Mouse (Mus musculus) stomach, embryonic 14.5 days (tissue): ENCODE measurements around the gene Parp3. TPM values are rescaled to one million over a fixed set of nuclear protein-coding genes. Genes with fewer than 3 reads are reported as not detected.

Experiments
- ATAC-seq: fragments of 200-750 bp; cut with Nextera tagmentation; 2 replicates; pipeline ENCODE4 v1.8.0; 2017; ENCODE audit warnings: low read depth, moderate TSS enrichment; ENCODE audit not compliant: insufficient number of reproducible peaks, insufficient read depth, low FRiP score
- H3K27ac ChIP-seq: fragments of 300-500 bp; sonication (generic); 2 replicates; pipeline ENCODE4 v1.5.1; 2014; ENCODE audit warnings: mild to moderate bottlenecking, low read length, moderate library complexity, mixed read lengths
- H3K27me3 ChIP-seq: fragments of 300-500 bp; sonication (generic); 2 replicates; pipeline ENCODE4 v1.6.1; 2014; ENCODE audit warnings: low read length, control low read depth, mixed read lengths; ENCODE audit not compliant: control insufficient read depth, insufficient read depth
- H3K36me3 ChIP-seq: fragments of 300-500 bp; sonication (generic); 2 replicates; pipeline ENCODE4 v1.6.1; 2014; ENCODE audit warnings: mild to moderate bottlenecking, control low read depth, low read length, moderate library complexity, mixed read lengths; ENCODE audit not compliant: control insufficient read depth, insufficient read depth
- H3K4me1 ChIP-seq: fragments of 300-500 bp; sonication (generic); 2 replicates; pipeline ENCODE4 v1.6.1; 2014; ENCODE audit warnings: low read length, control low read depth, mixed read lengths; ENCODE audit not compliant: control insufficient read depth, insufficient read depth
- H3K4me2 ChIP-seq: fragments of 300-500 bp; sonication (generic); replicated peaks from 2 replicates; pipeline ENCODE4 v1.6.1; 2014; ENCODE audit warnings: low read depth, low read length, control low read depth
- H3K4me3 ChIP-seq: fragments of 300-500 bp; sonication (generic); 2 replicates; pipeline ENCODE4 v1.5.1; 2014; ENCODE audit warnings: low read depth, low read length, control low read depth
- H3K9ac ChIP-seq: fragments of 300-500 bp; sonication (generic); replicated peaks from 2 replicates; pipeline ENCODE4 v1.6.1; 2014; ENCODE audit warnings: low read depth, mild to moderate bottlenecking, control low read depth, low read length, moderate library complexity, mixed read lengths
- H3K9me3 ChIP-seq: fragments of 300-500 bp; sonication (generic); 2 replicates; pipeline ENCODE4 v1.6.1; 2016; ENCODE audit warnings: low read depth, low read length, control low read depth; ENCODE audit not compliant: control insufficient read depth
- WGBS: fragments of 180-500 bp; shearing (Covaris S2); extraction: QIAGEN DNeasy Blood & Tissue Kit; methylation state at CpG from one replicate; pipeline ENCODE4 v1.1.7; 2014; 5-methylcytosine and 5-hydroxymethylcytosine counted together
- polyA plus RNA-seq: library from polyadenylated mRNA; unstranded; fragments of >200 nt; fragmentation: Nextera tagmentation; extraction: Ambion mirVana; gene quantifications from 2 replicates; pipeline ENCODE4 v1.2.1, GENCODE M21; 2014

Parp3 gene
- polyA plus RNA-seq, 1 experiment from 2014 or later: 3.1 TPM

GRCm38 (mm10) chr9:106459946-106460345, 16.8 kb downstream of the Parp3 start:
- H3K9ac ChIP-seq: no peak overlapping the region
- H3K4me1 ChIP-seq: peaks cover 32% of the 10 kb centered on the region
- no peak for ATAC-seq
- H3K27ac ChIP-seq: no peak overlapping the region
- no peaks in the 10 kb centered on the region for H3K9me3 ChIP-seq
- H3K27me3 ChIP-seq: no peaks in the 10 kb centered on the region
- 76% methylated on average over 15 of the region's 15 CpGs for WGBS
- no peak overlapping the region for H3K4me3 ChIP-seq
- peaks cover 20% of the 10 kb centered on the region for H3K36me3 ChIP-seq
- H3K4me2 ChIP-seq: no peak overlapping the region

DNA sequence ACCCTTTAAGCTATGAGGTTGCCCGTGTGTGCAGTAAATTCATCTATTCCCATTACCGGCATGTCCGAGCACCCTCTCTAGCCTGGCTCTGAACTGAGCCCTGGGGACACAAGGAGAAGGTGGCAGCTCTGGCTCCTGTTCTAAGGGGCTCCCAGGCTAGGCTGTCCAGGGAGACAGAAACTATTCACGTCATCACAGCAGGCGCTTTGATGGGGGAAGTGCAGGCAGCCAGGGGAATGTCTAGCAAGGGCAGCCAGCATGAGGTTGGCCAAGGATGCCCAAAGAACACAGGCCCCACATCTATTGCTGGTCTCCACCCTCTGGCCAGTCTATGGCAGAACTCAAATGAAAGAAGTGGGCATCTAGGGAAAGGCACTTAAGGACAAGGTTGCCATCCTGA, 18.8 kb downstream of the Parp3 start:
- no peaks in the 10 kb centered on the region for H3K9me3 ChIP-seq
- H3K4me2 ChIP-seq: no peak overlapping the region
- no peak for ATAC-seq
- H3K27ac ChIP-seq: no peak overlapping the region
- no peak overlapping the region for H3K9ac ChIP-seq
- H3K4me1 ChIP-seq: peaks cover 30% of the 10 kb centered on the region
- 73% methylated on average over 5 of the region's 5 CpGs for WGBS
- H3K36me3 ChIP-seq: peaks cover 12% of the 10 kb centered on the region
- no peaks in the 10 kb centered on the region for H3K27me3 ChIP-seq
- H3K4me3 ChIP-seq: no peak overlapping the region

- Histone ChIP-seq H3K9ac (no peak overlapping the region), H3K9me3 (no peaks in the 10 kb centered on the region), H3K27me3 (no peaks in the 10 kb centered on the region), H3K4me2 (peak overlapping the region; percentile 92; the same call in 1 of the 2 replicates), H3K36me3 (peaks cover 8% of the 10 kb centered on the region), H3K4me3 (no peak overlapping the region), H3K4me1 (peaks cover 36% of the 10 kb centered on the region), H3K27ac (peak overlapping the region; percentile 44; the same call in 1 of the 2 replicates)
- WGBS: 42% methylated on average over 9 of the region's 9 CpGs
- no peak for ATAC-seq
Observed at GRCm38 (mm10) chr9:106457163-106457559, 19.6 kb downstream of the Parp3 start.

DNA sequence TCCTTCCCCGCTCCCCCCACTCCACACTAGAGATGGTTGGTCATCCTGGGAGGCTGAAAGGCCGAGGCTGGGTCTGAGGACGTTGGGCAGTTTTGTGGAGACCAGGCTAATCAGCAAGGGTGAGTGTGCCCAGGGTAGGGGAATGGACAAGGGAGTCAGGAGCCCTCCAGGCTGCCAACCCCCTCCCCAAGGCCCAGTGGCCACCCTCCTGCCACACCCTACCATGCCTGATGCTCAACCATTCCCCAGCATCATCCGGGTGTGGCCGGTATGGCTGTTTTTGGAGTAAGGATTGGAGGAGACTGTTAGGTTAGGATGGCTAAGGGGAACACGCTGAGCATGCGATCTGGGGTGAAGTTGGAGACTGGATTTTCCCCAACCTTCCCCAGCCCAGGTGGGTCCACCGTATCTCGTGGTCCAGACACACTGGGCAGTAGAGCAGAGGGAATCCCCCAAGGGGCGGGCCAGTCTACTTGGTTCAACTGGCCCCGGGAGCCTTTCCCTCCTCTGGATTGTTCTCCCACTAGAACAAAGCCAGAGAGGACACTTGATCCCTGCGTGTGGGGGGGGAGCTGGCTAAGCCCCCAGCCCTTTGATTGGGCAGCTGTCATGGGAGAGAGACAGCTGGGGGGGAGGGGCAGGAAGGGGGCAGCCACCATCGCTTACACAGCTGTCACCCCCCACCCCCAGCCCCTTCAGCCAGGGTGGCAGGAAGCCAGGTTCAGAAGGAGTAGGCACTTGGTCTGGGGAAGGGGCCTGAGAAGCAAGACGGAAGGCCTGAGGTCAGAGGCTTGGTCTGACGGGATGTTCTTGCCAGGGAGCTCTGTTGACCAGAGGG, 20.2 kb downstream of the Parp3 start:
- H3K27me3 ChIP-seq: no peaks in the 10 kb centered on the region
- H3K9ac ChIP-seq: 0 out of 2 replicates have a peak overlapping the region, but pooled peaks have one; percentile 67
- peaks cover 3% of the 10 kb centered on the region; the same call in 1 of the 2 replicates for H3K36me3 ChIP-seq
- 0 out of 2 replicates have a peak overlapping the region, but pooled peaks have one; percentile 1 for H3K4me3 ChIP-seq
- H3K4me2 ChIP-seq: peak overlapping the region; percentile 92
- no peak for ATAC-seq
- peaks cover 36% of the 10 kb centered on the region for H3K4me1 ChIP-seq
- H3K27ac ChIP-seq: peak overlapping the region; percentile 44; the same call in 1 of the 2 replicates
- WGBS: 31% methylated on average over 15 of the region's 15 CpGs
- no peaks in the 10 kb centered on the region for H3K9me3 ChIP-seq

GRCm38 (mm10) chr9:106454888-106455681, 21.7 kb downstream of the Parp3 start:
- no peaks in the 10 kb centered on the region for H3K27me3 ChIP-seq
- peak overlapping the region; percentile 67 for H3K9ac ChIP-seq
- H3K27ac ChIP-seq: peak overlapping the region; percentile 82
- no peaks in the 10 kb centered on the region for H3K9me3 ChIP-seq
- H3K4me1 ChIP-seq: peaks cover 48% of the 10 kb centered on the region
- H3K4me3 ChIP-seq: peak overlapping the region; percentile 76
- 0 out of 2 replicates have a peak, but pooled peaks have one; percentile 7 for ATAC-seq
- WGBS: 4% methylated on average over 17 of the region's 17 CpGs
- H3K36me3 ChIP-seq: no peaks in the 10 kb centered on the region
- peak overlapping the region; percentile 92 for H3K4me2 ChIP-seq

- Histone ChIP-seq H3K4me1 (peaks cover 56% of the 10 kb centered on the region), H3K9ac (peak overlapping the region; percentile 67), H3K27me3 (no peaks in the 10 kb centered on the region), H3K9me3 (no peaks in the 10 kb centered on the region), H3K4me3 (peak overlapping the region; percentile 76), H3K4me2 (peak overlapping the region; percentile 92), H3K27ac (peak overlapping the region; percentile 82; the same call in 1 of the 2 replicates), H3K36me3 (no peaks in the 10 kb centered on the region)
- ATAC-seq: peak; percentile 7; the same call in 1 of the 2 replicates
- WGBS: 2% methylated on average over 13 of the region's 20 CpGs
Observed at GRCm38 (mm10) chr9:106454071-106454761, 22.5 kb downstream of the Parp3 start.

GRCm38 (mm10) chr9:106453271-106454070, 23.3 kb downstream of the Parp3 start, which contains the start of gene Pcbp4:
Pcbp4 (plus strand) TSS chr9:106453291.
- Histone ChIP-seq H3K9ac (peak within 1 kb of the TSS; percentile 67), H3K9me3 (no peaks in the 10 kb centered on the region), H3K27me3 (no peaks in the 10 kb centered on the region), H3K27ac (peak within 1 kb of the TSS; percentile 82; the same call in 1 of the 2 replicates), H3K4me2 (peak within 1 kb of the TSS; percentile 92), H3K36me3 (no peaks in the 10 kb centered on the region), H3K4me1 (peaks cover 62% of the 10 kb centered on the region), H3K4me3 (peak within 1 kb of the TSS; percentile 76)
- under 1% methylated on average over 56 of the region's 74 CpGs for WGBS
- ATAC-seq: peak; percentile 65
